Mouse (Mus musculus) urinary bladder, adult 18-20 months (tissue): ENCODE measurements around the gene Cadm4.

Source experiments
- DNase-seq, 2 experiments: peaks; one replicate each; pipeline ENCODE4 v3.0.0; 2022; ENCODE audit warnings: low spot score in 2 of 2, mixed read lengths in 2 of 2

The Cadm4 gene

GRCm38 (mm10) chr7:24481474-24482207 lies at the start of gene Cadm4:
TSS of gene Cadm4 (plus strand) at chr7:24482023.
- DNase-seq = peak; percentile 68 to 87

GRCm38 (mm10) chr7:24435305-24435704 lies 46.5 kb upstream of the Cadm4 start:
- DNase-seq = no peak

GRCm38 (mm10) chr7:24437981-24438380 lies 43.8 kb upstream of the Cadm4 start:
- DNase-seq = no peak

GRCm38 (mm10) chr7:24439191-24439590 lies 42.6 kb upstream of the Cadm4 start:
- DNase-seq = no peak

GRCm38 (mm10) chr7:24439891-24440290 lies 41.9 kb upstream of the Cadm4 start:
- no peak for DNase-seq

- DNase-seq = peak; percentile 67 to 68
Observed at GRCm38 (mm10) chr7:24441785-24442184, 40.0 kb upstream of the Cadm4 start.

- no peak for DNase-seq
Observed at GRCm38 (mm10) chr7:24442313-24442712, 39.5 kb upstream of the Cadm4 start.

- no peak for DNase-seq
Observed at GRCm38 (mm10) chr7:24445266-24445926, 36.4 kb upstream of the Cadm4 start.

- no peak for DNase-seq
Observed at GRCm38 (mm10) chr7:24446697-24447340, 35.0 kb upstream of the Cadm4 start.

- peak in 1 of 2 experiments; percentile 36 for DNase-seq
Observed at GRCm38 (mm10) chr7:24448782-24449517, 32.9 kb upstream of the Cadm4 start.

GRCm38 (mm10) chr7:24450585-24451017 lies 31.2 kb upstream of the Cadm4 start:
- no peak for DNase-seq

- DNase-seq = no peak
Observed at GRCm38 (mm10) chr7:24451855-24452311, 29.9 kb upstream of the Cadm4 start, which contains the start of gene Irgc1. TSS of gene Irgc1 (minus strand) at chr7:24452297.

GRCm38 (mm10) chr7:24454199-24454598 lies 27.6 kb upstream of the Cadm4 start:
- no peak for DNase-seq

GRCm38 (mm10) chr7:24455726-24456125 lies 26.1 kb upstream of the Cadm4 start:
- no peak for DNase-seq

- DNase-seq = no peak
Observed at GRCm38 (mm10) chr7:24457726-24458370, 24.0 kb upstream of the Cadm4 start.

- DNase-seq = no peak
Observed at GRCm38 (mm10) chr7:24459440-24459839, 22.4 kb upstream of the Cadm4 start.

GRCm38 (mm10) chr7:24459843-24460242 lies 22.0 kb upstream of the Cadm4 start:
- DNase-seq = peak; percentile 38 to 61

GRCm38 (mm10) chr7:24461376-24462051 lies 20.3 kb upstream of the Cadm4 start:
- DNase-seq = no peak

- peak; percentile 64 for DNase-seq
Observed at GRCm38 (mm10) chr7:24462388-24463319, 19.2 kb upstream of the Cadm4 start, which contains the start of gene Plaur. TSS of gene Plaur (plus strand) at chr7:24462484.
